Mouse (Mus musculus) small intestine, adult 2 months (tissue): ENCODE data around the gene Irf3.

Source experiments
- CTCF ChIP-seq: fragments of 200-500 bp; IDR thresholded peaks from 2 replicates; pipeline ENCODE4 v1.5.1; 2012; ENCODE audit warnings: low read depth, mild to moderate bottlenecking, control low read depth, inconsistent platforms, low read length, moderate library complexity, mixed read lengths; ENCODE audit not compliant: insufficient replicate concordance, insufficient read length; ENCODE audit errors: extremely low read depth
- POLR2A ChIP-seq: fragments of 200-500 bp; IDR thresholded peaks from 2 replicates; pipeline ENCODE4 v1.6.1; 2012; ENCODE audit warnings: low read depth, mild to moderate bottlenecking, control low read depth, inconsistent platforms, low read length, moderate library complexity

GRCm38 (mm10) chr7:44983085-44983484 lies 14.4 kb upstream of the Irf3 start:
- TF ChIP-seq CTCF: peak; percentile 94
- no peak for TF ChIP-seq POLR2A
